Mouse (Mus musculus) lung, adult 2 months (tissue): ENCODE measurements around the gene Gm10273.

Source experiments
- CTCF ChIP-seq: fragments of 200-500 bp; IDR thresholded peaks from 2 replicates; pipeline ENCODE4 v1.5.1; 2011; ENCODE audit warnings: mild to moderate bottlenecking, low read length, control low read depth; ENCODE audit not compliant: insufficient read depth
- POLR2A ChIP-seq: fragments of 200-500 bp; IDR thresholded peaks from 2 replicates; pipeline ENCODE4 v1.6.1; 2011; ENCODE audit warnings: low read depth, mild to moderate bottlenecking, control low read depth, low read length, borderline replicate concordance; ENCODE audit errors: extremely low read depth

DNA sequence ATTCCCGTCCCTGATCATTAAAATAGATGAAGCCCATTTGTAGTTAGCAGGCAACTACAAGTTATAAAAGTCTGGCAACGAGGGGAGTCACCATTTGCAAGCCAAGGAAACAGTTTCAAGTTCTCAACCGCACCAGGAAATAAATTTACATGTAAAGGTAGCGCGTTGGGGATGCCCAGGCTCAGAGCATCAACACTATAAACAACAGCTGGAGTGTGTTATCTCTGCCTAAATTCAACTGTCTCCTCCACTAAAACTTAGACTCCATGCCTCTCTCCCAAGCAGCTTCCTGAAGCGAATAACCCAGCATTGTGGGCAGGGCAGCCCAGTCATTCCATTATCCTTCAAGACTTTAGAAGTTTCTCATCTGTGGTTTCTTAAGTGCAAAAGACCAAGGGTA is 13.1 kb downstream of the Gm10273 start:
- TF ChIP-seq CTCF (no peak), POLR2A (no peak)
